Mouse (Mus musculus) CH12.LX (cell line): ENCODE results near the gene Arid5b.

Source experiments
- USF1 ChIP-seq: IDR thresholded peaks from 2 replicates; pipeline ENCODE4 v1.6.1; 2014; ENCODE audit warnings: low read depth, mild to moderate bottlenecking, inconsistent platforms, low read length, improper control_type of control experiment
- ZC3H11A ChIP-seq: IDR thresholded peaks from 2 replicates; pipeline ENCODE4 v1.6.1; 2012; ENCODE audit warnings: low read depth, mild to moderate bottlenecking, inconsistent platforms, low read length, improper control_type of control experiment

GRCm38 (mm10) chr10:68132636-68133035 is 145.9 kb downstream of the Arid5b start:
- TF ChIP-seq ZC3H11A (no peak), USF1 (no peak)
